24 mouse cellular contexts compared by ENCODE assay signal in the genomic region with DNA sequence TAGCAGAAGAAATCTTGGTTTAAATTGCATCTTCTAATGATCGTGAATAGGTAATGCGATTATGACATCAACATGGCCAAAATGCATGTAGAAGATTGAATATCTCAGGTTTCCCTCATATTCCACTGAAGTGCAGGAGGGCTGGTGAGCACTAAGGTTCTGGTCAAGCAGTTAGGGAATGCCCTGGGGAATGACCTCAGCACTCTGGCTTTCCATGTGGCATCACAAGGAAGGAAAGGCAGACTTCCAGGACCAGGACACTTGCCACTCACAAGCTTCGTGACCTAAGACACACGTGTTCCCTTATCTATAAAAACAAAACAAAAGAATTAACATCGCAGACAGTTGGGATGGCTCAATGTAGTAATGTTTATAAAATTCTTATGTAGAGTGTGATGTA.
"Had no signal": no experiment of that assay in that cellular context is flagged by ENCODE, and none has a peak within 500 bp of the region (broad histone marks: within the 10 kb centered on the region; RNA-seq: fewer than 3 reads in every experiment).

No protein-coding gene starts in this region.

- H3K9ac ChIP-seq: heart, embryonic 12.5 days; hindbrain, embryonic 13.5 days; hindbrain, embryonic 15.5 days; kidney, embryonic 15.5 days; limb, embryonic 13.5 days; limb, embryonic 15.5 days; liver, embryonic 12.5 days had no signal

- H3K9me3 ChIP-seq: heart, embryonic 10.5 days; heart, embryonic 12.5 days; hindbrain, embryonic 13.5 days; hindbrain, embryonic 15.5 days; kidney, embryonic 15.5 days; limb, embryonic 13.5 days; limb, embryonic 15.5 days; liver, embryonic 12.5 days had no signal

- ATAC-seq: hindbrain, postnatal 0 days; intestine, embryonic 16.5 days; liver, embryonic 12.5 days had no signal

- H3K27ac ChIP-seq: heart, embryonic 10.5 days; hindbrain, embryonic 13.5 days; hindbrain, embryonic 15.5 days; hindbrain, postnatal 0 days; kidney, embryonic 15.5 days; kidney, postnatal 0 days; limb, embryonic 13.5 days; limb, embryonic 15.5 days; liver, embryonic 12.5 days had no signal

- H3K4me2 ChIP-seq: heart, embryonic 12.5 days; hindbrain, embryonic 13.5 days; hindbrain, embryonic 15.5 days; kidney, embryonic 15.5 days; limb, embryonic 13.5 days; limb, embryonic 15.5 days; liver, embryonic 12.5 days had no signal

- H3K36me3 ChIP-seq: heart, embryonic 10.5 days; heart, embryonic 12.5 days; hindbrain, embryonic 13.5 days; hindbrain, embryonic 15.5 days; kidney, embryonic 15.5 days; limb, embryonic 13.5 days; limb, embryonic 15.5 days; liver, embryonic 12.5 days had no signal

- DNase-seq: gastrocnemius, postnatal 14 days; gastrocnemius, postnatal 36 days; heart, adult 18-20 months; heart, postnatal 10 days; heart, postnatal 36 days; kidney, adult 11 months; kidney, adult 2 months; kidney, adult 9 months; kidney, postnatal 14 days; kidney, postnatal 36 days; layer of hippocampus, adult 9-11 months; layer of hippocampus, postnatal 36 days; left cerebral cortex, postnatal 4 days had no signal

- H3K27me3 ChIP-seq: heart, embryonic 12.5 days; hindbrain, embryonic 13.5 days; kidney, embryonic 15.5 days; limb, embryonic 13.5 days; limb, embryonic 15.5 days; liver, embryonic 12.5 days had no signal

- H3K4me1 ChIP-seq: liver, embryonic 12.5 days had no signal

- H3K4me3 ChIP-seq: heart, embryonic 10.5 days; heart, embryonic 12.5 days; hindbrain, embryonic 13.5 days; hindbrain, embryonic 15.5 days; kidney, embryonic 15.5 days; limb, embryonic 13.5 days; limb, embryonic 15.5 days; liver, embryonic 12.5 days had no signal
